Comparison of ENCODE assay signal across 13 mouse cellular contexts in the genomic region with DNA sequence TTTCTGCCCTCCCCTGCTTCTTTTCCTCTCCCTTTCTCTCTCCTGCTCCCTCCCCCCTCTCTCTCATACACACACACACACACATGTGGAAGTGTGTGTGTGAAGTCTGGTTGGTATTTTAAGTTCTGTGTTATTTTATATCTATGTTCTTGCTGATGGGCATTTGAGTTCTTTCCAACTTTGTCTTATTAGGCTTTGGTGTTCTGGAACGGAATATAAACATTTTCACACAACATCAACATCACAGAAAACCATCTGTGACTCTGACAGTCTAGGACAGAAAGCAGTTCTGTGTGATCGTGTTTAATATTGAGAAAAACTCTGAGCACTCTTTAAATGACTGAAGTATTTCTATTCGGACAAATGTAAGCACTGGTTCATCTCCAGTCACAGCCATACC.
"Had no signal": no experiment of that assay in that cellular context is flagged by ENCODE, and none has a peak within 500 bp of the region (broad histone marks: within the 10 kb centered on the region; RNA-seq: fewer than 3 reads in every experiment).

No protein-coding gene starts in this region.

- H3K9me3 ChIP-seq: midbrain, embryonic 10.5 days; midbrain, embryonic 12.5 days; neural tube, embryonic 12.5 days had no signal

- H3K27ac ChIP-seq: liver, embryonic 14.5 days; midbrain, embryonic 10.5 days; midbrain, embryonic 12.5 days; neural tube, embryonic 12.5 days had no signal

- H3K4me1 ChIP-seq: midbrain, embryonic 10.5 days; midbrain, embryonic 12.5 days; neural tube, embryonic 12.5 days had no signal

- H3K4me2 ChIP-seq: midbrain, embryonic 12.5 days; neural tube, embryonic 12.5 days had no signal

- H3K4me3 ChIP-seq: midbrain, embryonic 10.5 days; midbrain, embryonic 12.5 days; neural tube, embryonic 12.5 days had no signal

- H3K36me3 ChIP-seq: midbrain, embryonic 10.5 days; midbrain, embryonic 12.5 days; neural tube, embryonic 12.5 days had no signal

- DNase-seq: lung, adult 2 months; lung, postnatal 10 days; lung, postnatal 4 days; midbrain, embryonic 14.5 days; right cerebral cortex, postnatal 14 days; thymus, adult 18-20 months; thymus, postnatal 14 days; thymus, postnatal 36 days had no signal

- H3K9ac ChIP-seq: liver, embryonic 14.5 days; midbrain, embryonic 12.5 days; neural tube, embryonic 12.5 days had no signal

- H3K27me3 ChIP-seq: midbrain, embryonic 12.5 days; neural tube, embryonic 12.5 days had no signal

- ATAC-seq: midbrain, embryonic 16.5 days had no signal
